Mouse (Mus musculus) testis, postnatal 14 days (tissue): ENCODE results near the gene Dmrtc2.
"Not testable (repeated sequence)": the region's sequence is repeated elsewhere in the genome, so short reads cannot be mapped to it uniquely, and the experiment has no call there.

Experiments used
- DNase-seq: peaks from one replicate; pipeline ENCODE4 v3.0.0; 2021; ENCODE audit warnings: low spot score

Gene Dmrtc2

DNA sequence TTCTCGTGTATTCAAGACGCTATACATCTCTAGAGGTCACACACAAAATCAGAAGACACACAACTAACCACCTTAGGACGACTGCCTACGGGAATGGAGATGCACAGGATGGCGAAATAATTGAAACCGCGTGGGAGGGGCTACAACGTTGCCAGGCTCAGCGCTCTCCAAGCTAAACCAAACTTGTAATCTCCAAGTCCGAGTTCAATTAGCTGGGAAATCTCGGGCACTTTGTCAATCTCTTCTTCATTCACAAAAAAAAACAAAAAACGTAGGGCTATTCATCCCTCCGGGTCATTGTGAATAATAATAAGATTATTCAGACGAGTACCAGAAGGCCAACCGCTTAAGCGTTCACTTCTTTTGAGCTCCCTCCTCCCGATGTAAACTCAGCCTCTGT lies 777 bp upstream of the Dmrtc2 start:
- DNase-seq = no peak

DNA sequence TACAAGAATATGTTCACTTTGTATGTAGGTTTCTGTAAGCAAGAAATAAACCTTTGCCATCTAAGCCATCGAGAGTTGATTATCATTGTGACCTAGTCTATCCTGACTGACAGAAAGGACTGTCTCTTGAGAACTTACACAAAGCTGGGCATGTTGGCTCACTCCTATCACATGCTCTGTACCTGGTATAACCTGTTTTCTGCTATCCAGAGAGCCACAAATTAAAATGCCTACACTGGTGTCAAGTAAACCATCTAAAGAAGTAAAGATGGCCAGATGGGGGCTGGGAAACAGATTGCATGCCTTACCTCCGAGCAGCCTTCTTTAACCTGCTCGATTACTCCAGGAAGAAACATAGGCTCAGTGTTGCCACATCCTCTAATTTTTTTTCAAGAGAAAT lies 7.7 kb downstream of the Dmrtc2 start:
- DNase-seq = no peak

DNA sequence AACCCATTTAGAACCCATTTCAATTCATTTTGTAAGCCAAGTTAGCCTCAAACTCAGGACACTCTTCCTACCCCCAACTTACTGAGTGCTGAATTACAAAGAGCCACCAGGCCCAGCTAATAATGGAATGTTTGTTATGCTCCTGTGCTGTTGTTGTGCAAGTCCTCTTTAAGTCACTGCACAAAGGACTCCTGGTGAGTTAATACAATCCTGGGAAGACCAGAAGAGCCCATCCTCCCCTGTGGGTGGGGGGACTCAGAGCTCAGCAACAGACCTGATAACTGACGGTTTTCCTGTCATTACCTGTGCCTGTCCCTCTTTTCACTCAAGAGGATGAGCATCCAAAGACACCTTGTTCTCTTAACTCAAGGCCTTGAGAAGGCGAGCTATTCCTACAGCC lies 9.8 kb downstream of the Dmrtc2 start:
- DNase-seq = no peak

DNA sequence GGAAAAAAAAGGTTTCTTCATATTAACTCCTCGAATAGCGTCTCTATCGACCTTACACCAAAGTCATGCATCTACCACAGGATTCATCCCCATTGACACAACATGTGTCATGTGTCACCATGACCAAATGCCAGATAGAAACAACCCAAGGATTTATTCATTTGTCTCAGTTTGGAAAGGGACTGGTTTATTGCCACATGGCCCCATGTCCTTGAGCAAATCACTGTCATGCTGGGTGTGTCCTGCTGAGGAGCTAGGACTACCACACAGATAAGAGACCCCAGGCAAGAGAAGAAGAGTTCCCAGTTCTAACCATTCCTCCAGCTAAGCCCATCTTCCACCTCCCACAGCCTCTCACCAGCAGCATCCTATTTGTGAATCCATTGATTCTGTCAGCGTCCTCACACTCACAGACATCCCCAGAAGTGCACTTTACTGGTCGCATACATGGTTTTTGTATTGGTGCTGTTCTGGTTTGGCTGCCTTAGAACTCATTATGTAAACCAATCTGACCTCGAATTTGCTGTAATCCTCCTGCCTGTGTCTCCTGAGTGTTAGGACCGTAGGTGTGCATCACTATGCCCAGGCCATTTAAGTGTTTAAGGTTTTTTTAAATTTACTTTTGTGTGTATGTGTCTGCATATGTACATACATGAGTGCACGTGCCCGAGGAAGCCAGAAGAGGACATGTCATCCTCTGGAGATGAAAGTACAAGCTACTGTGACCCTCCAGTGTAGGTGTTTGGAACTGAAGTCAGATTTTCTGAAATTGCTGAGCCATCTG lies 12.8 kb downstream of the Dmrtc2 start:
- no peak for DNase-seq

DNA sequence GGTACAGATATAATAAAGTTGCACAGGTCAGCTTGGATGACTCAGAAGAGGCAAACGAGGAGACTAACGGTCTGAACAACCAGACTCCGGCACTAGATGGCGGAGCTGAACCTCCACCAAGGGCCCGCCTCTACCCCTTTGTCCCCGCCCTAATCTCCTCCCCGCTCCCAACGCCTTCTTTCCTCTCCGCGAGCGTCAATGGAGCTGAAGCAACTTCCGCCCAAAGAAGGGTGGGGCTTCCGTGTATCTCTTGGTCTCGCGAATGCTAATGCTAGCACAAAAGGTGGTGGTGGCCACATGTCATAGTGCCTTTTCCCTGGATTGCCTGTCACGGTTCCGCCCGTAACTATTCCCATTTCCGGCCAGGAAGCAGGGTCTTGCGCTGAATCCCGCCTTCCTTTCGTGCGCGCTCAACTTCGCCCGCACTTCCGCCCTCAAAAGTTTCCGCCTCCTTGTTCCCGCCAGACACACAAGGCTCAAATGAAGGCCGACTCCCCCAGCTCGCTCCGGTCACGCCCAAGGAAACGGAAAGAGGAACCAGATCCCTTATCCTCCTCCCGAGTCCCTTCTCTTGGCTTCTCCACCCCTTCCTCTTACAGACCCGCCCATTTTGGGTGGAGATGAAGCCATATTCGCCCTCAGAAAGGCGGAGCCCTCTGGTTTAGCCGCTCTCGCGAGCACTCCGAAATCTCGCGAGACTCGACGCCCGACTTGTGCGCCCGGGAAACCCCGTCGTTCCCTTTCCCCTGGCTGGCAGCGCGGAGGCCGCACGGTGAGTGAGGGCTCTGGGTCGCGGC lies 14.2 kb downstream of the Dmrtc2 start, which contains the start of gene Rps19:
Gene Rps19, plus strand, starts transcription at position 476 of the 797 bp plus-strand sequence.
- DNase-seq = peak; percentile 98

DNA sequence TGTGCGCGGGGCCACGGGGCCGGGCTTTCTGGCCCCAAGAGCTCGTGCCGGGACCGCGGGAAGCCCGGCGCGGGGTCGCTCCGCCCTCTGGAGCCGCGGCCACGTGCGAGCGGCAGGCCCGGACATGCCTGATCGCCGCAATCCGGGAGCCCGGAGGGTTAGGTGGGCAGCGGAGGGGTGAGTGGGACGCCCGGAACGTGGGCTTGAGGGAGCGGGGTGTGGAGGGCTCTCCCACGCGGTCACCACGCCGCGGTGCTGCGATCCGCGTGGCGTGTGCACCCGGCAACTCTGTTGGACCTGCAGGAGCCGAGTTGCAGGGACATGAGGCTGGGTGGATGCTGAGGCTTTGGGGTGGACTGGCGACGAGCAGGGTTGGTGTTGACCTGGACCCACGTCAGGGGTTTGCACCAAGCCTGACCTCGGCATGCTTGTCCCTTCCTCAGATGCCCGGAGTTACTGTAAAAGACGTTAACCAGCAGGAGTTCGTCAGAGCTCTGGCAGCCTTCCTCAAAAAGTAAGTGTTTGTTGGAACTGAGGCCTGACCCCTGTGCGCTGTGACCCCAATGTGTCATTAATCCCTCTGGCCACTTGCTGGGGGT lies 14.9 kb downstream of the Dmrtc2 start:
- DNase-seq = no peak

DNA sequence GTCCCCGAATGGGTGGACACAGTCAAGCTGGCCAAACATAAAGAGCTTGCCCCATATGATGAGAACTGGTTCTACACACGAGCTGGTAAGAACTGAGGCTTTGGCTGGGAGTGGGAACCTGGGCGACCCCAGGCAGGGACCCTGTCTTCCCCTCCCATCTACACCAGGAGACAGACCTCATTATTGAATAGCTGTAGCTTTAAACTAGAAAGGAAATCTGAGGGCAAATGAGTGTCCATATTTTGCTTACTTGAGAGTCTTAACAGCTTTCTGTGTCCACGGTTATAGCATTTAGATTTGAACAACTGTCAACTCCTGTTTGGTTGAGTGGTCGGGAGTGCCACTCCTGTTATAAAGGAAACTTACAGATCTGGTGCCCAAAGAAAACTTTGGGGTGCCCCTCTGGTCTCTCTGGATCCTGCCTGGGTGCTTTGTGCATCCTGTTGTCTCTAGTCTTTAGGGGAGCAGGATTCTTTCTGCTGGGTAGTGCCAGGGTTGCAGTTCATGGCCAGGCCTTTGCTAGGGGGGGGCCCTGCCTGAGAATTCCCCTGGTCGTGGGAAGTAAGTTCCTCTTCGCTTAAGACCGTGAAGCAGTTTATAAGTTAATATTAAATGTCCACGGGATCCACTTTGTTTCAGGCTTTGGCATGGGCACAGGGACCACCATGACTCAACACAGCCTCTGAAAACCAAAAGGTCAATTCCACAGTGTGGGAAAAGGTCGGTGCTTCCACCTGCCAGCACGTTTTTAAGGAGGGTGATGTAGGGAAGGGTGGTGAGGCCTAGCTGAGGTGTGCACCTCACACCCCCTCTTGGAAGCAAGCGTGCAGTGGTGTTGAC lies 15.8 kb downstream of the Dmrtc2 start:
- DNase-seq = no peak

DNA sequence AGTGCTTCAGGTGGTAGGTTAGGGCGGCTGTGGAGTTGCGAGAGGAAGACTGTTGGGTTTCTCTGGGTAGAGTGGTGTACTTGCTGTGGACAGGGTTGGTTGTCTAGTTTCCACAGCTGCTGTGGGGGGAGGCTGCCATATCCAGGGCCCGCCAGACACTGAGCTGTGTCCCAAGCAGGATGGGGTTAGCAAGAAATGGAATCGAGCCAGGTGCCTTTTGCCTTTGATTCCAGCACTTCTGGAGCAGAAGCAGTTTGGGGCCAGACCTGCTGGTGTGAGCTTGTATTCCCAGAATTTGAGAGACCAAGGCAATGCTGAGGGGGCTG lies 16.4 kb downstream of the Dmrtc2 start:
- DNase-seq = no peak

DNA sequence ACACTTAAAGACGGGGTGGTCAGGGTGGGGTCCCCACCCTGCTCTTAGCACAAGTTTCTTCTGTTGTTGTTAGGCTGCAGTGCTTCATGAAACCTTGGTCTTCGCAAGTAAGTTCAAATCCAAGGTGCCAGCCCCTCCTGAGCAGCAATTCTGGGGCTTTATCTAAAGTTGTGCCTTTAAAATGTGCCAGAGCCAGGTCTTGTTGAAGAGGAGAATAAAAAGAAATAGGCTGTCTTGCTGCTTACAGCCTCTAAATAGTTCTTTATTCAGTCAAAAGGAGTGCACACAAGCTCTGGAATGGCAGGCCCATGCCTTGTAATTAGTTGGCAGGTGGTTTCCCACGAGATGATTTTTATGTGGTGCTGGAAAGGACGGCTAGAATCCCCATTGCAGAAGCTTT lies 17.2 kb downstream of the Dmrtc2 start:
- DNase-seq = no peak

DNA sequence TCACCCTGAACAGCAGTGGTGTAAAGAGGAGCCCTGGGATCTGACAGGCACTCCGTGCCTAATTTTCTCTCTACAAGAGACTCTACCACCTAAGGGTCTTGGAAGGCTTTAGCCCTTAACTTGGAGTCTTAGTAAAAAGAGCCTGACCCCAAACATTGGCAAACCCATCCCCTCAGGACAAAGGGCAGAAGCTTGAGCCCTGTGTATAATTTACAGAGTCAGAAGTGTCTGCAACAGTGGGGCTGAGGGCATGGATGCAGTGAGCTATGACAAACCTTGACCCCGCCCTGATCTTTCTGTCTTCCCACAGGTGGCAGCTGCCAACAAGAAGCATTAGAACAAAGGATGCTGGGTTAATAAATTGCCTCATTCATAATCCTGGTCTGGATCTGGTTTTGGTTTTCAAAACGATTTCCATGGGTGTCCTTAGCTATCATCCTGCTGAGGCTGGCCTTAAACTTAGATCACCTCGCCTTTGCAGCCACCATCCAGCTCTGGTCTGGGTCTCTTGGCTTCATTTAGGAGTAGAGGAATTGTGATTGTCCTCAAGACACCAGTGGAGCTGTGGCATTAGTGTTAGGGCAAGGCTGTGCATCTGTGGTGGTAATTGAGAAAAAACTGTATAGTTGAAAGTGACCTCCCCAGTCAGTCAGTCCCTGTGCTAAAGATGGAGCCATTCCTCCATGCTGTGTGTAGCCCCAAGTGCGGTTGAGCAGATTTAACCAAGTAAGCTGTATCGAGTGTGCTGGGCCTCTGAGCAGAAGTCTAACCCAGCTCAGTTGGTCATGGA lies 19.8 kb downstream of the Dmrtc2 start:
- DNase-seq = no peak

DNA sequence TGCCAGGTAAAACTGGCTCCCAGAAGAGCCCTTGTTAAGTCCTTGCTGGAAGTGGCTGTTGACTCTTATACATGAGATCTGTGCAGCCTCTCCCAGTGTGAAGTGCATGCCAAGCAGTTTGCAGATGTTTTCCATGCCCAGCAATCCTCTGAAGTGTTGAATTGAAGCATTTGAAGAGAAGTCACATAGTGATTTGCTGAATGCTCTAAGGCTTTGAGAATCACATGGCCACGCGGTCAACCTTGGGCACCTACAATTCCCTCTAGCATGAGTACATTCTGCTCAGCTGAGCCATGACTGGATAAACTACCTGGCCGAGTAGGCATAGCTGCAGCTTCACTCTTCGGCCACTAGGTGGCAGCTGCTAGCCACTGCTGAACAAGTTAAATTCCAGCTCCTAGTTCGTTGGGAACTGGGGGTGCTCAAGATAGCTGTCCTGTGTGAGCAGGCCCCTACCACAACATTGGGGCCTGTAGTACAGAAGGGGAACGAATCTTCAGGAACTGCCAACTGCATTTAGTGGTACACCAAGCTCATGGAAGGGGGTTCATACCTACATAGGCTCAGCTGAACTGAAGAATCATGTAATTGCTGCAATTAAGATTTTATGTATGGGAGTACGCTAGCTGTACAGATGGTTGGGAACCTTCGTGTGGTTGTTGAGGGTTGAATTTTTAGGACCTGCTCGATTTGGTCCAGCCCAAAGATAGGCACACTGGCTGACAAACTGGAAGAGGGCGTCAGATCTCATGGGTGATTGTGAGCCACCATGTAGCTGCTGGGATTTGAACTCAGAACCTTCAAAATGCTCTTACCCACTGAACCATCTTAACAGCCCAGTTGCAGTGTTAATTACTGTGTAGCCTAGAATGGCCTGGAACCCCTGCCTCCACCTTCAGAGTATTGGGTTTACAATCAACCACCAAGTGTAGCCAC lies 20.7 kb downstream of the Dmrtc2 start:
- DNase-seq = peak; percentile 48

DNA sequence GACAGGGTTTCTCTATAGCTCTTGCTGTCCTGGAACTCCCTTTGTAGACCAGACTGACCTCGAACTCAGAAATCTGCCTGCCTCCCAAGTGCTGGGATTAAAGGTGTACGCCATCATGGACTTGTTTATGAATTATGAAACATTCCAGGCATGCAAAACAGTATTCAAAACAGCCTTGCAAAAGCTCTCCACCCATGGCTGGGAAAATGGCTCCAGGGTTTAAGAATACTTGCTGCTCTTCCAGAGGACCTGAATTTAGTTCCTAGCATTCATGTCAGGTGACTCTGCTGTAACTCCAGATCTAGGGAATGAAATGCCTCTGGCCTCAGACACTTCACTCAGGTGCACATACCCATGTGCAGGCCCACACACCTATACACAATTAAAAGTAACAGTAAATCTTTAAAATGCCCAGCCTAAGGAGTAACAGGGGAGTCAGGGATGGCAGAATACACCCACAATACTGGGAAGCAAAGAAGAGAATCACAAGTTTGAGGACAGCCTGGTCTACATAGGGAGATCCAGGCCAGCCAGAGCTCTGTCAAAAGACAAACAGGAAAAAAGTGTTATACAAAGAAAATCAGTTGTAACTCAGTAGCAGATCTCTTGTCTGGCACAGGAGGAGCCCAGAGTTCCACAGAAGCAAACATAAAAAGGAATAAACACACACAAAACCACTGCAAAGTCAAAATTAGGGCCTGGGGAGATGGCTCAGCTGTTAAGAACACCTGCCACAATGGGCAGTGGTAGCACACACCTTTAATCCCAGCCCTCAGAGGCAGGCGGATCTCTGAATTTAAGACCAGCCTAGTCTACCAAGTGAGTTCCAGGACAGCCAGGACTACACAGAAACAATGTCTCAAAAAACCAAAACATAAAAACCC lies 21.6 kb downstream of the Dmrtc2 start:
- DNase-seq = no peak

DNA sequence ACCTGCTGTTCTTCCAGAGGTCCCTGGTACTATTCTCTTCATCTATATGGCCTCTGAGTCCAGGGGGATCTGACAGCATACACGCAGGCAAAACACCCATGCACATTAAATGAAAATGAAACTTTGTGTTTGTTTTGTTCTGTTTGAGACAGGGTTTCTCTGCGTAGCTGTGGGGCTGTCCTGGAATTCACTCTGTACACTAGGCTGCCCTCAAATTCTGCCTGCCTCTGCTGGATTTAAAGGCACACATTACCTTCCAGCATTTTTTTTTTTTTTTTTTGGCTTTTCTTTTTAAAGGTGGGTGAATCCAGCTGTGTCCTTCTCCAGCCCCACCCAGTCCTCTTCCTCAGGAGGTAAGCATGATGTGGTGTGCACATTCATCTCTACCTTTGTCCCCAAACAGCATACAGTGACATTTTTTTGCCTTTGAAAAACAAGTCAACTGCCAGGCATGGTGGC lies 22.3 kb downstream of the Dmrtc2 start:
- DNase-seq = peak; percentile 54

DNA sequence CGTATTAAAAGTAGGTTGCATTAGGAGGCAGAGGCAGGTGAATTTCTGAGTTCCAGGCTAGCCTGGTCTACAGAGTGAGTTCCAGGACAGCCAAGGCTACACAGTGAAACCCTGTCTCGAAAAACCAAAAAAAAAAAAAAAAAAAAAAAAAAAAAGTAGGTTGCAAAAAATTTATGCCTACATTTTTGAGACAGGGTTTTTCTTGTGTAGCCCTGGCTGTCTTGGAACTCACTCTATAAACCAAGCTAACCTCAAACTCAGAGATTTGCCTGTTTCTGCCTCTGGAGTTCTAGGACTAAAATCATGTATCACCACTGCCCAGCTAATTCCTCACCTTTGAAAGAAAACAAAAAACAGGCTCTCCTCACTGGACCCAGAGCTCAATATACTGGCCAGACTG lies 25.9 kb downstream of the Dmrtc2 start:
- not testable (repeated sequence) for DNase-seq

DNA sequence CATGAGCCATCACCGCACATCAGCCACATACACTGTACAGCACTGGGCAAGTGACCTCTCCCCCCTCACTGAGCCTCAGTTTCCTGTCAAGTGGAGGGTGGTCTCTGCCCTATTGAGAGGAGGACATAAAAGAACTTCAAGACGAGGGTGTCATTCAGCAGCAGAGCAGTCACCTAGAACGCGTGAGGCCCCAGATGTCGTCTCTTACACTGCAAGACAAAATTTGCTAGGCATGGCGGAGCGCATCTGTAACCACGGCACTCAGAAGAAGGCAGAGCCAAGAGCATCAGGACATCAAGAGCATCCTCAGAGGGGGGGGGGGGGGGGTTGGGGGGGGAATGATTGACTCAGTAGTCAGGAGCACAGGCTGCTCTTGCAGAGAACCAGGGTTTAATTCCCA lies 26.4 kb downstream of the Dmrtc2 start:
- no peak for DNase-seq

DNA sequence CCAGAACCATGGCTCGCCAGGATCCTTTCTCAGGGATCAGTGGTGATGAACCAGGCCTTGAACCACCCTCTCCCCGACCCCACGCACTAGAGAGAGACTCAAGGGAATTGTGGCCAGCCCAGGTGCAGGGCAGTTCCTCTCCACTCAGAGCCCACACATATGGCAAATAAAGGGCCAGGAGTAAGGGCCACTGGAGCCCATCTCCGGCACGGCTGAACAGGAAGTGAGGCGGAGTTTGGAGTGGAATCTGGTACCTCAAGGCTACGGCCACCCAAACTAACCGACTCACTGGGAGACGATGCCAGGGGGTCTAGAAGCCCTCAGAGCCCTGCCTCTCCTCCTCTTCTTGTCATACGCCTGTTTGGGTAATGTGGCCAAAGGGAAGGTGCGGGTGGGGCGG lies 27.4 kb downstream of the Dmrtc2 start, which contains the start of gene Cd79a:
Gene Cd79a, plus strand, starts transcription at position 158 of the 400 bp plus-strand sequence.
- no peak for DNase-seq

DNA sequence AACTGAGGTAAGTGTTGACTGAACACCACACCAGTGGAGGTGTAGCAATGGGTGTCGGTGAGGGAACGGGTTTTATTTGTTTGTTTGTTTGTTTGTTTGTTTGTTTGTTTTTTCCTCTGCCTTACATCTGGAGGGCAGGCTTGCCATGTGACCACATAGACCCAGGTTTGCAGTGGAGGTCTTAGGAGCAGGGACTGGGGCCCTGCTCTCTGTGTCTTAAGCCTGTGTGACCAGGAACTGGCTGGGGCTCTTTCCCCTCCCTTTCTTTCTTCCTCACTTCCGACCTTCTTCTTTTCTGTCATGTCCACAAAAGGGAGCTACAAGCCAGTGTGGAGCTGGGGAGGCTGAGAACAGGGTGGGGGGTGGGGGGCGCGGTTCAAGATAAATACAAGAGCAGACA lies 28.1 kb downstream of the Dmrtc2 start:
- no peak for DNase-seq

DNA sequence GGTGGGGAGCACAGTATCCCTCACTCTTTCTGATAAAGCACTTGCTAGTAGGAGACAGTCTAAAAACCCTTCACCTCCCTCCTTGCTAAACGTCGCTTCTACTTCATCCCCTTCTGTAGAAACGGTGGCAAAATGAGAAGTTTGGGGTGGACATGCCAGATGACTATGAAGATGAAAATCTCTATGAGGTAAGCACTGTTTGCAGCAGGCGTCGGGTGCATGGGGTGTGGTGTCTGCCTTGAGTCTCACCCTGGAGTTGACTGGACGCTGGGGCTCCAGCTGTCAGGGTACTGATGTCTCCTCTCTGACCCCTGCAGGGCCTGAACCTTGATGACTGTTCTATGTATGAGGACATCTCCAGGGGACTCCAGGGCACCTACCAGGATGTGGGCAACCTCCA lies 31.3 kb downstream of the Dmrtc2 start:
- DNase-seq = no peak

DNA sequence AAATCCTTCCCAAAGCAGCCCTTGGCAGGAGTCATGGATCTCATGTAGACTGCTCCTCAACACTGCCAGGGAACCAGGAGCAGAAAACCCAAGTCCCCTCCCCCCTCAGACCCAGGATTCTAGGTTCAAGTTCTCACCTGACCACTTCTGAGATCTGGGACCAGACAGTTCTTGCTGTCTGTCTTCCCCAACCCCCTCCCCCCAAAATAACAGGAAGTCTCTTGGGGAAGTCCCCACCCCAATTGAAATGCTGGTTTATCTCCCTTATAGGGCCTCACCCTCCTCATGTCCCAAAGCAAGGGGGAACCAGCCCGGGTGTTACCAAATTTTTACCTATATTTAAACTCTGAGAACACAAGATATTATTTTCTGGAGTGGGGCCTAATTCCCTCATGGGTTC lies 32.0 kb downstream of the Dmrtc2 start:
- no peak for DNase-seq
